Mouse (Mus musculus) natural killer cell, adult 2 months (primary cell): ENCODE measurements around the gene Fam166b.

Experiments used
- DNase-seq, 2 experiments: peaks; one replicate each; pipeline ENCODE4 v3.0.0; 2022; ENCODE audit warnings: low spot score in 2 of 2

Fam166b gene

DNA sequence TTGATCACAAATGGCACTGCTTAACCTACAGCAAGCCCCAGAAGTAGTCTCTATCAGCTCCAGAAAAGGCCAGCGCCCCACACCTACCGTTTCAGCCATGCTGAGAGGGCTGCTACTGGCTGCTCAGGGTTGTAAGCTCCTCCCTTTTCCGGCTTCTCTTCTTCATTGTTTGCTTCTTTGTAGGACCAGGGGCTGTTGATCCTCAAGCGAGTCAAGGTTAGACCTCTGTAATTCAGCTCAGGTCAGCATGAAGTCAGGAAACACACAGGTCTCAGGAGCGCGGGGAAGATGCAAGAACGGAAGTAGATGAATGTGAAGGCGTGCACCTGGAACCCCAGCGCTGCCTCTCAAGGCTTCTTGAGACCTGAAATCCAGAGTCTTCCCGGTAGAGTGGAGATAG is 24.2 kb downstream of the Fam166b start:
- DNase-seq = no peak

GRCm38 (mm10) chr4:43402212-43402611 is 26.7 kb downstream of the Fam166b start:
- no peak for DNase-seq

- DNase-seq = no peak
Observed at GRCm38 (mm10) chr4:43401486-43401885, 27.4 kb downstream of the Fam166b start.

GRCm38 (mm10) chr4:43400976-43401375 is 28.0 kb downstream of the Fam166b start:
- no peak for DNase-seq

GRCm38 (mm10) chr4:43399391-43400131 is 29.4 kb downstream of the Fam166b start:
- DNase-seq = no peak

- DNase-seq = no peak
Observed at GRCm38 (mm10) chr4:43398829-43399331, 30.1 kb downstream of the Fam166b start.

DNA sequence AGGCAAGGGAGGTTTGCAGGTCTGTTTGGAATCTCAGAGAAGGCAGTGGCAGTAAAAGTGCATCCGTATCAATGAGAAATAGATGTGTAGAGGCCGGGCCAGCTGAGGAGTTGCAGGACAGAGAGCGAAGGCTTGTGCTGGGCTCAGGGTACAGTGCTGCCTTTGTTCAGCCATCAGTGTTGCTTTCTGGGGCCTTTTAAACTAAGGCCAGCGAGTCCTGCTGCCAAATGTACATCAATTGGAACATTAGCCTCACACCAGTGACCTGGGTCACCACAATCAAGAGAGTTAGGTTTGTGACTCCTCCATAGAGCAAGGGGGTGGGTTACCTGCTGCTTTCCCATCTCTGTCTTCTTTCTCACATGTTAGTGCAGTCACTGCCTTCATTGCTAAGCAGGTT is 30.9 kb downstream of the Fam166b start:
- DNase-seq = no peak

GRCm38 (mm10) chr4:43396381-43396780 is 32.6 kb downstream of the Fam166b start:
- DNase-seq = no peak

DNA sequence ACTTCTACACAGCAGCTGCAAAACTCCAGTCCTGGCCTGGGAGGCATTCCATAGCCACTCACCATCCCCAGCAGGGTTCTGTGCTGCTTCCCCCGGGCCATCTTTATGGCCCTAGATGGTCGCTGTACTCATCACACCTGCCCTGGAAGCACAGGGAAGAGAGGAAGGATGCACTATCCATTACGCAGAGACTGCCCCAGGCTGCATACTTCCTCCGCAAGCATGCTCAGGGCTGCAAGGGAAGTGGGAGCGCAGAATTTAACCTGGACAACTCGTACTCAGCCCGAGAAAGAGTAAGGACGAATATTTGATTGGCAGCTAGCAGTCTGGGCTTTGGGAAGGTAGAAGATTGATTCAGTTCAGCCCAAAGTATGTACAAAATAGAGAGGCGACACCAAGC is 33.1 kb downstream of the Fam166b start:
- DNase-seq = no peak

DNA sequence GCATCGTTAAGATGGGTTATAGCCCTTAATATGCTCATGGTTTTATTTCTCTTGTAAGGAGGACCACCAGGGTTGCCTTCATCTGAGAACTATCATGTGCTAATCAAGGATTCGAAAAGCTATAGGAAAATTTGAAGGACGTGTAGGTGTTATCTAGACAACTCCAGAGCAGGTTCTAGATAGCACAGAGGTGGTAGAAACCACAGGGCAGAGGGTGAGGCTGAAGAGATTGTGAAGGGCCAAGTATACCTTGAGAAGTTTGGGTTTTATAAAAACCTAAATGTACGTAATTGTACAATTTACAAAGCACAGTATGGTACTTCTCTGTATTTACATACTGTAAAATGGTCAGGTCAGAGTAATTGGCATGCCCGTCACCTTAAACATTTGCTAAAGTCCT is 33.8 kb downstream of the Fam166b start:
- no peak for DNase-seq

GRCm38 (mm10) chr4:43394345-43394891 is 34.5 kb downstream of the Fam166b start:
- DNase-seq = no peak

- DNase-seq = no peak
Observed at GRCm38 (mm10) chr4:43391521-43392050, 37.3 kb downstream of the Fam166b start.

- DNase-seq = no peak
Observed at GRCm38 (mm10) chr4:43389845-43390440, 39.0 kb downstream of the Fam166b start.

GRCm38 (mm10) chr4:43389390-43389789 is 39.5 kb downstream of the Fam166b start:
- DNase-seq = no peak

DNA sequence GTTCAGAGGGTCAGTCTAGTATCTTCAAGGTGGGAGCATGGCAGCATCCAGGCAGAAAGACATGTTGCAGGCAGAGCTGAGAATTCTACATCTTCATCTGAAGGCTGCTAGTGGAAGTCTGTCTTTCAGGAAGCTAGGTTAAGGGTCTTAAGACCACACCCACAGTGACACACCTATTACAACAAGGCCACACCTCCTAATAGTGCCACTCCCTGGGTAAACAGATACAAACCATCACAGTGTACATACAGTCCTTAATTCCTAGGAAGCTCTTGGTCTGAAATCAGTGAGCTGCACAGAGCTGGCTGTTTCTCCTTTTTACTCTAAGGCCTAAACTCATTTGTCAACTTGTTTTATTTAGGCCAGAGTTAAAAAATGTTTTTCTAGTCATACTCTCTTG is 42.0 kb downstream of the Fam166b start:
- DNase-seq = no peak

GRCm38 (mm10) chr4:43384541-43384940 is 44.4 kb downstream of the Fam166b start:
- no peak for DNase-seq

DNA sequence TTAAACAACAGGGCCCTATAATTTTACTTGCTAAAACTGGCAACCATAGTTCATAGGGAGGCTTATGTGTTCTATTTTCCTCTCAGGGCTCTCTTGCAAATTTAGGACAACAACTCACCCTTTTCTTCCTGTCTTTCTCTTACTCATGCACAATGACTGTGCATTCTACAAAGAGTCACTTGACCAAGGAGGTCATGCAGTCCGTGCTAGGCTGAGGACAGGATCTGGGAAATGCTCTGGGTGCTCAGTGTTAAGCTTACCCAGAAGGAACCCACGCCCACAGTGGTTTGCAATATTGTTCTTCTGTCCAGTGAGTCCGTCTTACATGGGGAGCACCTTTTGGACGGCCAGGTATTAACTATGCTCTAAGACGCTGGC is 44.9 kb downstream of the Fam166b start:
- no peak for DNase-seq

DNA sequence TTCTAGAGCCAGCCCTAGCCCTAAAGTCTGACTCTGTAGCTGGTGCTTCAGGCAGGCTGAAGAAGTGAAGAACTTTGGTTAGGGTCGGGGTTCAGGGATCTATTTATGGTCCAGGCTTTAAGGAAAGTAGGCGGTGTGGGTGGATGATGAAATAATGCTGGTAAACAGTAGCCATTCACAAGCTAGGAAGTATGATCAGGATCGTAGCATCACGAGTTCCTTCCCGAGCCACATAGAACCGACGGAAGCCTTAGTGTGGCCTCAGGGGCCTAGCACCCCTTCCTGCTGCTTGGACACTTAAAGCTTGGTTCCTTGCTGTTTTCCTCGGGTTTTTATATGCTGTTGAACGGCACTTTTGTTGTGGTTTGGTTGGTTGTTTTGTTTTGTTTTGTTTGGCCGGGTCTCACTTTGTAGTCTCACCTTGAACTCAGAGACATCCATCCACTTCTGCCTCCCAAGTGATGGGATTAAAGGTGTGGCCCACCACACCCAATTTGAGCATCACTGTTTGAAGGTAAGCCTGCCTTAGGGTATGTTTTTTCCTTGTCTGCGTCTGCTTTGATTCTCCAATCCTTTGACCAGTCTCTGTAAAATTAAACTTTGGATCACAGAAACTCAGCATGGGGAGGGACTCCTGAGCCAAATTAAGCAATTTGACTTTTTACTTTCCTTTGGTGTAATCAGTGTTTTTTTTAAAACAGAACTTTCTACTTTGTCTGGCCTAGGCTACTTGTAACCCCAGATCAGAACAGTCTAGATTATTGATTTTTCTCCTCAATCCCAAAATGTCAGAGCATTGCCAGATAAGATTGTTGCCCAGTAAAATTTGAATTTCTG is 45.5 kb downstream of the Fam166b start:
- no peak for DNase-seq

DNA sequence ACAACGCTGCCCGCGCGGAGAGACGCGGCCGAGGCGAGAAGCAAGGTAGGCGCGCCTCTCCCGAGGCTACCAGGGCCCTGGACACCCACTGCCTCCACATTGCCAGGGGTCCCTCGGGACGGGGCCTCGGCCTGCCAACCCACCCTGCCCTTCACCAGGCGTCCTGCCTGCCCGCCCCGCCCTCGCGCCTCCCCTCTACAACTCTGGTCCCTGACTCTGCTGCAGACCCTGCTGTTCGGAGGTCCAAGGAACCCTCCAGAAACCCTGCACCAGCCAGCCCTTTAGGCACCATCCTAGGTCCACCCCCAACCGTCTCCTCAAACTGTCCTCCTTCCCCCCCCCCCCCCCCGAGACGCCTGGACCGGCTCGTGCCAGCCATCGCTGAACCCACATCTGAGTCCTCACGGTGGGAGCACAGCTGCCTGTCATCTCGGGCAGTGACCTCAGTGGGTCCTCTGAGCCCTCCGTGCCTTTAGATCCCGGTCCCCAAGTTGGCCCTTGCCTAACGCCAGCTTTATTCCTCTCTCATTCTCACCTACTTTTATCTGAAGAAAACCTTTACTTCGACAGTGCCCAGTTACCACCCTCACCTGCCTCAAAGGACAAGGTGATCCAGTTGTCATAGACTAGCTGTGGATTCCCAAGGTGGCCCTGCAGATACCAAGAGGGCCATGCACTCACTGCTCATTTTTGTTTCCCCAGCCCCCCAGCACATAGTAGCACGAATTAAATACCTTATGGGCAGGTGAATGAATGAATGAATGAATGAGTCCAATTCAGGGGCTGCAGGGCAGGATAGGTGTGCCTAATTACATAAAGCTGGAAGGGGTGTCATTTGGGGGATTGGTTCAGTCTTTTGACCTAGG is 46.5 kb downstream of the Fam166b start:
- DNase-seq = no peak

- DNase-seq = peak in 1 of 2 experiments; percentile 8
Observed at GRCm38 (mm10) chr4:43381408-43382154, 47.4 kb downstream of the Fam166b start, which contains the start of gene Rusc2. Gene Rusc2 (plus strand): TSS chr4:43381979.
